Mouse (Mus musculus) megakaryocyte, embryonic 14.5 days (primary cell): ENCODE results near the gene Mybph.

Source experiments
- FLI1 ChIP-seq: IDR thresholded peaks from 2 replicates; pipeline ENCODE4 v1.6.1; 2012; ENCODE audit warnings: low read length, inconsistent platforms, mixed read lengths
- GATA1 ChIP-seq: IDR thresholded peaks from 3 replicates; pipeline ENCODE4 v1.6.1; 2012; ENCODE audit warnings: mixed read lengths, low read length, inconsistent platforms, borderline replicate concordance

DNA sequence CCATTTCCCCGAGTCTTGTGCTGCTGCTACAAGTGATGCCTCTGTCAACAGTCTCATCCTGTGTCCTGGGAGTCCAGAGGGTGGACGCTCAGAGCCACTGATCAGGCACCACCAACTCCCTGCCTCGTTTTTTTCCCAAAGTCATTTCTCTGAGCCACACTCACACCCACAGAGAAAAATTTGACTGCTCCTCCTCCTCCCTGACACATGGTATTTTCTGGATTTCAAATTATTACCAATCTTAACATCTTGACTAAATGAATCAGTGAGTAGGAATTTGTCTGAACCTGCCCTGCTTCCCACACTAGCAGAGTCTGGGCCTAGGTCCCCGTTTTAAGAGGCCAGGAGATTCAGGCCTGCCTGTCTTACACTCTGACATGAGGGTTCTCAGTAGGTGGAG, 1.2 kb upstream of the Mybph start:
- TF ChIP-seq GATA1 (no peak), FLI1 (no peak)
